Mouse (Mus musculus) hindbrain, embryonic 12.5 days (tissue): Measurements from ENCODE around the gene Ptprj. TPM values are rescaled to one million over a fixed set of nuclear protein-coding genes. Genes with fewer than 3 reads are reported as not detected.

Experiments used
- ATAC-seq: fragments of 200-750 bp; cut with Nextera tagmentation; 2 replicates; pipeline ENCODE4 v1.8.0; 2017; ENCODE audit warnings: moderate TSS enrichment; ENCODE audit not compliant: low FRiP score
- H3K27ac ChIP-seq: fragments of 300-500 bp; sonication (generic); 2 replicates; pipeline ENCODE4 v1.5.1; 2016; ENCODE audit warnings: mild to moderate bottlenecking
- H3K27me3 ChIP-seq: fragments of 300-500 bp; sonication (generic); 2 replicates; pipeline ENCODE4 v1.6.1; 2016; ENCODE audit warnings: mild to moderate bottlenecking
- H3K36me3 ChIP-seq: fragments of 300-500 bp; sonication (generic); 2 replicates; pipeline ENCODE4 v1.6.1; 2016; ENCODE audit warnings: mild to moderate bottlenecking
- H3K4me1 ChIP-seq: fragments of 300-500 bp; sonication (generic); 2 replicates; pipeline ENCODE4 v1.6.1; 2016
- H3K4me2 ChIP-seq: fragments of 300-500 bp; sonication (generic); replicated peaks from 2 replicates; pipeline ENCODE4 v1.6.1; 2016; ENCODE audit warnings: mild to moderate bottlenecking
- H3K4me3 ChIP-seq: fragments of 300-500 bp; sonication (generic); 2 replicates; pipeline ENCODE4 v1.5.1; 2016; ENCODE audit warnings: mild to moderate bottlenecking
- H3K9ac ChIP-seq: fragments of 300-500 bp; sonication (generic); 2 replicates; pipeline ENCODE4 v1.6.1; 2016; ENCODE audit warnings: mild to moderate bottlenecking, moderate library complexity
- H3K9me3 ChIP-seq: fragments of 300-500 bp; sonication (generic); replicated peaks from 2 replicates; pipeline ENCODE4 v1.6.1; 2016; ENCODE audit warnings: mild to moderate bottlenecking
- WGBS: fragments of 180-500 bp; shearing (Covaris S2); methylation state at CpG from one replicate; pipeline ENCODE4 v1.1.7; 2016; 5-methylcytosine and 5-hydroxymethylcytosine counted together
- polyA plus RNA-seq: library from polyadenylated mRNA; unstranded; fragments of >200 nt; fragmentation: Nextera tagmentation; extraction: Ambion mirVana; gene quantifications from 2 replicates; pipeline ENCODE4 v1.2.1, GENCODE M21; 2016

The Ptprj gene
- polyA plus RNA-seq, 1 experiment from 2014 or later = 3.5 TPM

GRCm38 (mm10) chr2:90528107-90528506, 52.3 kb downstream of the Ptprj start:
- no peak overlapping the region for H3K27ac ChIP-seq
- no peaks in the 10 kb centered on the region for H3K9me3 ChIP-seq
- H3K9ac ChIP-seq = no peak overlapping the region
- 90% methylated on average over 5 of the region's 5 CpGs for WGBS
- H3K4me3 ChIP-seq = no peak overlapping the region
- H3K27me3 ChIP-seq = no peaks in the 10 kb centered on the region
- H3K36me3 ChIP-seq = no peaks in the 10 kb centered on the region
- ATAC-seq = no peak
- H3K4me1 ChIP-seq = peaks cover 11% of the 10 kb centered on the region; the same call in 1 of the 2 replicates
- H3K4me2 ChIP-seq = no peak overlapping the region

DNA sequence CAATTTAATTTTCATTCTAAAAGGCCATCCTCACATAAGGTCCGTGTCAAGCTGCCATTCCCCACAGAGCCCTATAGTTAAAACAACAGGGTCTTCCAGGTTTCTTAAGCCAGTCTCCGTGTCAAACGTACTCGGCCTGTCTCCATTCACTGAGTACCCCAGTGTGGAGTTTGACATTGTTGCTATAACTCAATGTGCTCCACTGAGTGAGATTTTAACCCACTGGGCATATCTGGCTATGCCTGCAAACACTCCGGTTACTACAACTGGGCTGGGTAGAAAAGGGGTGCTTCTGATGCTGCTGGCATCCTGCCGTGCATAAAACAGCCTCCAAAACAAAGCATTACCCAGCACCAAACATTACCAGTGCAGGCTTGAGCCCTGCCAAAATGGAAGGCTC, 53.5 kb downstream of the Ptprj start:
- Histone ChIP-seq H3K9ac (no peak overlapping the region), H3K4me2 (peak overlapping the region; percentile 19; the same call in 1 of the 2 replicates), H3K36me3 (no peaks in the 10 kb centered on the region), H3K4me1 (peaks cover 11% of the 10 kb centered on the region; the same call in 1 of the 2 replicates), H3K27me3 (no peaks in the 10 kb centered on the region), H3K4me3 (no peak overlapping the region), H3K9me3 (no peaks in the 10 kb centered on the region), H3K27ac (peak overlapping the region; percentile 74)
- 0 out of 2 replicates have a peak, but pooled peaks have one; percentile 43 for ATAC-seq
- 33% methylated on average over 6 of the region's 6 CpGs for WGBS

DNA sequence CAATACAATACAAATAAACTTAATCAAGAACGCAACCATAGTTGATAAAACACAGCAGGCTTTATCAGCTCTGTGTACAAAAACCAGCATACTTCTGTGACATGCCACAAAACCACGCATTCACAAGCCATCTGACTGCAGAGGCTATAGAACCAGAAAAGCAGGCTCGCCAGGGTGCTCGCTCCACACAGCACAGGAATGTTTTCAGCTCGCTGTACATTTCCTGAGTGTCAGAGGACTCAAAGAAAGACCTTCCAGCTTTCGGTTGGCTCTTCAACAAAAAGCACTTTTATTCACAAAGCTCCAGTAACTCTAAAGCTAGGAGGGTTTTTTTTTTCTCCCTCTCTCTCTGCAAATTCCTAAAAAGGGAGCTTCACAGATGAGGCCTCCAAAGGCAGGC, 53.9 kb downstream of the Ptprj start:
- no peak overlapping the region for H3K9ac ChIP-seq
- H3K36me3 ChIP-seq = no peaks in the 10 kb centered on the region
- no peak for ATAC-seq
- no peak overlapping the region for H3K4me3 ChIP-seq
- H3K4me1 ChIP-seq = peaks cover 11% of the 10 kb centered on the region; the same call in 1 of the 2 replicates
- WGBS = 21% methylated on average over 6 of the region's 6 CpGs
- no peaks in the 10 kb centered on the region for H3K9me3 ChIP-seq
- H3K27ac ChIP-seq = peak overlapping the region; percentile 74
- no peaks in the 10 kb centered on the region for H3K27me3 ChIP-seq
- H3K4me2 ChIP-seq = peak overlapping the region; percentile 19; the same call in 1 of the 2 replicates

DNA sequence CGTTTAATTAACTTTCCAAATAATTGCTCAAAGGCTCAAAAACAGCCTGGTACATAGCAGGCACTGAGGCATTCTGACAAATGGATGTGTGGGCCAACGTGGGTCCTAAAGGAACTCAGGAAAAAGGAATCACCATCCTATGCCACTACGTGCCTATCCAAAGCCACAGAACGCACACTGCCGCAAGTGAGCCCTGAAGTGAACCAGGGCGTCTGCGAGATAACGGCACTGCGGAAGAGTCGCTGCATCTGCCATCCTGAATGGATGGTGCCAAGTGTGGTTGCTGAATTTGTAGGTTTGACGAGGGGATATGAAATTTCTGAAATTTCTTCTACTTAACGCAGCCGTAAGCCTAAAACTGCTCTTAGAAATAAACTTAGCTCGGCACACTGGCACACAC, 54.6 kb downstream of the Ptprj start:
- Histone ChIP-seq H3K4me2 (no peak overlapping the region), H3K4me3 (no peak overlapping the region), H3K9me3 (no peaks in the 10 kb centered on the region), H3K4me1 (peaks cover 11% of the 10 kb centered on the region; the same call in 1 of the 2 replicates), H3K36me3 (no peaks in the 10 kb centered on the region), H3K27me3 (no peaks in the 10 kb centered on the region), H3K9ac (no peak overlapping the region), H3K27ac (no peak overlapping the region; the same call in 1 of the 2 replicates)
- no peak for ATAC-seq
- WGBS = 85% methylated on average over 14 of the region's 14 CpGs

DNA sequence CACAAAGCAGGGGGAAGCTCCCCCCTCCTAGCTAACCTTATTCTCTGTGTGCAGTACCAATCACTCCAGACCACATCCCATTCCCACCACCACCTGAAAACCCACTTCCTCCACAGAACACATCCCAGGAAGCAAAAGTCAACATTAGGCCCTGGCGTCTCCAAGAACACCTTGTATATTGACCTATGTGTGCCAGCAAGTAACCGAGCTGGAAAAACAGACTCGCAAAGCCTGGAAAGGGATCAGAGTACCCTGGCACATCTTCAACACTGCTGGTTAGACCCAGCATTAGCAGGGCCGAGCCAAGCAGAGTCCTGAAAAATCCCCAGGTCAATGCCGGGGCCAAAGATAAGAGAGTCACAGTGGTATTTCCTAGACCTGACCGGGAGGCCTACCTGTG, 58.0 kb downstream of the Ptprj start:
- H3K27me3 ChIP-seq = no peaks in the 10 kb centered on the region
- H3K36me3 ChIP-seq = no peaks in the 10 kb centered on the region
- H3K4me1 ChIP-seq = peaks cover 7% of the 10 kb centered on the region; the same call in 1 of the 2 replicates
- no peaks in the 10 kb centered on the region for H3K9me3 ChIP-seq
- H3K27ac ChIP-seq = no peak overlapping the region
- ATAC-seq = no peak
- 88% methylated on average over 6 of the region's 6 CpGs for WGBS
- no peak overlapping the region for H3K4me2 ChIP-seq
- H3K4me3 ChIP-seq = no peak overlapping the region
- H3K9ac ChIP-seq = no peak overlapping the region

DNA sequence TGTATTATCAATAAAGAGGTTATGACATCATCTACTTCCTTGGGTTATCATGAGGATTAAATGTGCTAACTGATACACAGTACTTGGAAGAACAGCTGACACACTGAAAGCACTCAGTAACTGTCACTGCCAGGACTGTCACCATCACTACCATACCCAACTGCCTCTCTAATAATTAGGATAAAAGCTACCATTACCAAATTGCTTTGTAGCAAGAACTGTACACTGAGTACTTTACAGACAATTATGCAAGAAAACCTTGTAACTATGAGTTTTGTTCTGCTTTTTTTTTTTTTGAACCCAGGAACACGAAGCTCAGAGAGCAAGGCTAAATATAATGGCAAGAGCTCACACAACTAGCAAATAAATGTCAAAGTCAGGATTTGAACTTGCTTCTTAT, 58.5 kb downstream of the Ptprj start:
- Histone ChIP-seq H3K27me3 (no peaks in the 10 kb centered on the region), H3K9ac (no peak overlapping the region), H3K4me2 (no peak overlapping the region), H3K9me3 (no peaks in the 10 kb centered on the region), H3K4me1 (peaks cover 2% of the 10 kb centered on the region; the same call in 1 of the 2 replicates), H3K4me3 (no peak overlapping the region), H3K27ac (no peak overlapping the region), H3K36me3 (no peaks in the 10 kb centered on the region)
- no peak for ATAC-seq
- WGBS = 91% methylated on average over 1 of the region's 1 CpGs

DNA sequence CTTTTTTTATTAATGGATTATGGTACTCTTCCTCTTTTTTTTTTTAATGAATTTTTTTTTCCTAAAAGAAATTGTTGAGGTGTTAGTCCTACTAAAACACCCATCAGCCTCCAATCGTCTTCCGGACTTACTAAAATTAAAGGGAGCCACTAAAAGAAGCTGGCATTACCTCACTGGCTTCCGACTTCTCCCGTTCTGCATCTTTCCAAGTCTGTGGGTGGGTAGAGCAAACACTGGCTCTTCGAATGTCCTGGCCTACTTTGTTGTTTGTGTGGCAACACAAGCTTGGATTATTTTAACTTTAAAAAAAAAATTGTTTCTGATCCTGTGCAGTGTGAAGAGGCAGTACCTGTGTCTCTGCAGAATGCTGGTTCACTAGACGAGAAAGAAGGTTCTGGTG, 62.2 kb downstream of the Ptprj start:
- H3K27ac ChIP-seq = no peak overlapping the region
- H3K4me2 ChIP-seq = no peak overlapping the region
- no peaks in the 10 kb centered on the region for H3K36me3 ChIP-seq
- 91% methylated on average over 6 of the region's 6 CpGs for WGBS
- no peak overlapping the region for H3K9ac ChIP-seq
- 0 out of 2 replicates have a peak, but pooled peaks cover 3% of the 10 kb centered on the region for H3K4me1 ChIP-seq
- no peak overlapping the region for H3K4me3 ChIP-seq
- ATAC-seq = no peak
- H3K9me3 ChIP-seq = no peaks in the 10 kb centered on the region
- no peaks in the 10 kb centered on the region for H3K27me3 ChIP-seq

- H3K4me1 ChIP-seq = 0 out of 2 replicates have a peak, but pooled peaks cover 3% of the 10 kb centered on the region
- H3K4me2 ChIP-seq = no peak overlapping the region
- H3K9ac ChIP-seq = no peak overlapping the region
- H3K36me3 ChIP-seq = no peaks in the 10 kb centered on the region
- no peak overlapping the region for H3K27ac ChIP-seq
- 76% methylated on average over 5 of the region's 5 CpGs for WGBS
- no peaks in the 10 kb centered on the region for H3K27me3 ChIP-seq
- no peak for ATAC-seq
- no peak overlapping the region for H3K4me3 ChIP-seq
- no peaks in the 10 kb centered on the region for H3K9me3 ChIP-seq
These were observed 65.5 kb downstream of the Ptprj start for GRCm38 (mm10) chr2:90514969-90515368.

- Histone ChIP-seq H3K4me3 (no peak overlapping the region), H3K4me1 (no peaks in the 10 kb centered on the region), H3K9ac (no peak overlapping the region), H3K27ac (no peak overlapping the region), H3K4me2 (no peak overlapping the region), H3K9me3 (no peaks in the 10 kb centered on the region), H3K27me3 (no peaks in the 10 kb centered on the region), H3K36me3 (no peaks in the 10 kb centered on the region)
- WGBS = 90% methylated on average over 4 of the region's 4 CpGs
- ATAC-seq = no peak
These were observed 71.2 kb downstream of the Ptprj start for GRCm38 (mm10) chr2:90509268-90509667.

DNA sequence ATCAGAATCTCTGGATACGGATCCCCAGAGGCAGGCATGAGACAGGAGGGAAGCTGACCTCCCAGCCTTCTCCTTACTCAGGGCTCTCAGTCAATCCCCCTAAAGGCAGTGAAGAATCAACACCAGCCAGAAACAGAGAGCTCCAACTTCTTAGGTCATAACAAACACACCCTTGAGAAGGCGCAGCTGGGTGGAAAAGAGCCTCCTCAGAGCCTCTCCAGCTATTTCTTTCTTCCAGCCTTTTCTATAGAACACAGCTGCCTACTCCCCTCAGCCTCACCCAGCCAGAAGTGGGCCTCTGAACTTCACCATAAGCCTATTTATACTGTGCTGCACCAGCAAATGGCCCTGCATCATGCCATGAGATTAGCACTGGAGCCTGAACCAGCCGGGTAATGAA, 74.3 kb downstream of the Ptprj start:
- ATAC-seq = no peak

GRCm38 (mm10) chr2:90504731-90505171, 75.7 kb downstream of the Ptprj start:
- ATAC-seq = no peak
- no peak overlapping the region for H3K9ac ChIP-seq
- H3K36me3 ChIP-seq = no peaks in the 10 kb centered on the region
- no peak overlapping the region for H3K27ac ChIP-seq
- no peak overlapping the region for H3K4me2 ChIP-seq
- 79% methylated on average over 6 of the region's 6 CpGs for WGBS
- H3K4me1 ChIP-seq = no peaks in the 10 kb centered on the region
- H3K4me3 ChIP-seq = no peak overlapping the region
- H3K27me3 ChIP-seq = no peaks in the 10 kb centered on the region
- no peaks in the 10 kb centered on the region for H3K9me3 ChIP-seq

More for the DNA sequence above, 74.3 kb downstream of the Ptprj start:
- Histone ChIP-seq H3K36me3 (no peaks in the 10 kb centered on the region), H3K9me3 (no peaks in the 10 kb centered on the region), H3K27ac (no peak overlapping the region), H3K4me1 (no peaks in the 10 kb centered on the region), H3K27me3 (no peaks in the 10 kb centered on the region), H3K4me3 (no peak overlapping the region), H3K9ac (no peak overlapping the region), H3K4me2 (no peak overlapping the region)
- WGBS = 69% methylated on average over 3 of the region's 3 CpGs

GRCm38 (mm10) chr2:90503182-90503833, 77.1 kb downstream of the Ptprj start:
- Histone ChIP-seq H3K4me2 (no peak overlapping the region), H3K27ac (no peak overlapping the region), H3K4me3 (no peak overlapping the region), H3K27me3 (no peaks in the 10 kb centered on the region), H3K9me3 (no peaks in the 10 kb centered on the region), H3K9ac (no peak overlapping the region), H3K36me3 (no peaks in the 10 kb centered on the region), H3K4me1 (no peaks in the 10 kb centered on the region)
- ATAC-seq = no peak
- WGBS = 91% methylated on average over 3 of the region's 3 CpGs

DNA sequence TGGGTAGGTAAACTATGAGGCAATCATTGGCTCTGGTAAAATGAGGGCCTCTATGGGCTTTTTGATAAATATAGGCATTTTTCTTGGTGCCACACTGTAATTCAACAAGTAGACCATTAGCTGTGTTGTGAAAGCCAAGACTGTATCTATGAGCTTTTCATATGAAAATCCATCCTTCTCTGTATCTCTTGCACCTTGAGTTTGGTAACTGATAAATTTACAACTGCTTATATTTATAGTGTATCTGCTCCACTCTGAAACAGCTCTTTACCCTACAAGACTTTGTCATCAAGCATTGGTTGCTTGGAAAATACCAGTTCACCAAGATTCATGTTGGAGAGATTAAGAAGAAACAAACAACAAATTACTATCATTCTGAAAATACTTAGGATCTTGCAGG, 77.7 kb downstream of the Ptprj start:
- Histone ChIP-seq H3K4me2 (no peak overlapping the region), H3K4me3 (no peak overlapping the region), H3K36me3 (no peaks in the 10 kb centered on the region), H3K4me1 (no peaks in the 10 kb centered on the region), H3K9me3 (no peaks in the 10 kb centered on the region), H3K9ac (no peak overlapping the region), H3K27ac (no peak overlapping the region), H3K27me3 (no peaks in the 10 kb centered on the region)
- no peak for ATAC-seq
